Mouse (Mus musculus): ENCODE data around the gene Vtcn1. TPM values are rescaled to one million over a fixed set of nuclear protein-coding genes. Genes with fewer than 3 reads are reported as not detected.
"Not testable (repeated sequence)": the region's sequence is repeated elsewhere in the genome, so short reads cannot be mapped to it uniquely, and the experiment has no call there.

The Vtcn1 gene
- polyA plus RNA-seq, 1 experiment from 2014 or later, result 0.19 TPM

DNA sequence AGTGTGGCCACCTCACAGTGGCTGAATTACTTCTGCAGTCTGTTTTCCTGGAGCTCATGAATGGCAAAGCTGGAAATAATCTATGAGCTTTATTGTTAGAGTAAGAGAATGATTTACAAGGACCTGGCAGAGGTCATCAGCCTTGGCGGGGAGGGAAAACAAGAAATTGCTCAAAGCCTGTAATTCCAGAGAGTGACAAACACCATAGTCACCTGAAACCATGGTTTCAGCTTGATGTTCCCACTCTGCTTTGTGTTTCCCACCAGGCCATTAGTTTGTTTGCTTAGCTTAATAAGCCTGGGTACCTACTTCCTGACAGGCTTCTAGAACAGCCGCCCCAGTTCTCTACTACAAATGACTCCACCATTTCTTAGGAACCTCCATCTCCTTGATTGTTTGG, 14.8 kb upstream of the Vtcn1 start:
- Histone ChIP-seq H3K9ac (no peak overlapping the region), H3K36me3 (no peaks in the 10 kb centered on the region), H3K4me3 (no peak overlapping the region), H3K4me1 (peaks cover 8% of the 10 kb centered on the region), H3K9me3 (no peaks in the 10 kb centered on the region), H3K27me3 (replicated peaks) (no peaks in the 10 kb centered on the region), H3K27ac (replicated peaks) (no peak overlapping the region), H3K4me2 (no peak overlapping the region)
- ATAC-seq (ENCODE audit: extremely low read depth, insufficient number of reproducible peaks, low FRiP score, low TSS enrichment), result no peak
- WGBS, result 74% methylated on average over 2 of the region's 2 CpGs

- no peak overlapping the region for H3K4me3 ChIP-seq
- no peaks in the 10 kb centered on the region for H3K36me3 ChIP-seq
- 79% methylated on average over 2 of the region's 2 CpGs for WGBS
- no peaks in the 10 kb centered on the region for H3K27me3 ChIP-seq (replicated peaks)
- H3K9me3 ChIP-seq, result no peaks in the 10 kb centered on the region
- no peak for ATAC-seq (ENCODE audit: extremely low read depth, insufficient number of reproducible peaks, low FRiP score, low TSS enrichment)
- no peak overlapping the region for H3K9ac ChIP-seq
- no peaks in the 10 kb centered on the region for H3K4me1 ChIP-seq
- no peak overlapping the region for H3K27ac ChIP-seq (replicated peaks)
- H3K4me2 ChIP-seq, result no peak overlapping the region
Observed at GRCm38 (mm10) chr3:100811836-100812235, 13.4 kb upstream of the Vtcn1 start.

GRCm38 (mm10) chr3:100815490-100815889, 9.8 kb upstream of the Vtcn1 start:
- WGBS, result 42% methylated on average over 1 of the region's 1 CpGs
- not testable (repeated sequence) for ATAC-seq (ENCODE audit: extremely low read depth, insufficient number of reproducible peaks, low FRiP score, low TSS enrichment); H3K36me3 ChIP-seq; H3K27ac ChIP-seq (replicated peaks); H3K27me3 ChIP-seq (replicated peaks); H3K4me3 ChIP-seq; H3K9me3 ChIP-seq; H3K4me2 ChIP-seq; H3K4me1 ChIP-seq; H3K9ac ChIP-seq

- 74% methylated on average over 4 of the region's 4 CpGs for WGBS
Observed at GRCm38 (mm10) chr3:100818709-100819108, 6.5 kb upstream of the Vtcn1 start.

DNA sequence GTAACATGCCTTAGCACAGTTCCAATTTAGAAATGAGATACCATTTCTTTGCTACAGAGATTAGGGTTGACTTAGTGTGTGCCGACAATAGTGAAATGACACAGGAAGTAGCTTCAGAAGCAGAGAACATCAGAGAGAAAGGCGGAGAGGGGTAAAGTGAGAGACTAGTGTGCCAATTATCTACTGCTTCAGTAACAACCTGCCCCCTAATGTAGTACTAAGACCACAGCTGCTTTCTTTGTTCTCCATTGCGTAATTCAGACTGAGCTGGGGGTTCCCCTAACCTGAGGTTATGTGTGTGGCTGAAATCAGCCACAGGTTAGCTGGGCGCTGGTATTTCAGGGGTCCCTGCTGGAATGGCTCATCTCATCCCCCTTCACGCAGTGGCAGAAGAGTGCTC, 5.7 kb upstream of the Vtcn1 start:
- Histone ChIP-seq H3K9me3 (no peaks in the 10 kb centered on the region), H3K27me3 (replicated peaks) (no peaks in the 10 kb centered on the region), H3K4me1 (no peaks in the 10 kb centered on the region; the same call in 1 of the 2 replicates), H3K4me2 (no peak overlapping the region), H3K27ac (replicated peaks) (no peak overlapping the region), H3K9ac (no peak overlapping the region), H3K36me3 (no peaks in the 10 kb centered on the region), H3K4me3 (no peak overlapping the region)
- no peak for ATAC-seq (ENCODE audit: extremely low read depth, insufficient number of reproducible peaks, low FRiP score, low TSS enrichment)
- WGBS, result 89% methylated on average over 5 of the region's 5 CpGs

More at GRCm38 (mm10) chr3:100818709-100819108, 6.5 kb upstream of the Vtcn1 start:
- H3K27ac ChIP-seq (replicated peaks), result no peak overlapping the region
- no peak overlapping the region for H3K4me2 ChIP-seq
- H3K4me3 ChIP-seq, result no peak overlapping the region
- no peaks in the 10 kb centered on the region for H3K36me3 ChIP-seq
- no peak for ATAC-seq (ENCODE audit: extremely low read depth, insufficient number of reproducible peaks, low FRiP score, low TSS enrichment)
- H3K4me1 ChIP-seq, result no peaks in the 10 kb centered on the region; the same call in 1 of the 2 replicates
- H3K27me3 ChIP-seq (replicated peaks), result no peaks in the 10 kb centered on the region
- no peaks in the 10 kb centered on the region for H3K9me3 ChIP-seq
- H3K9ac ChIP-seq, result no peak overlapping the region

GRCm38 (mm10) chr3:100820852-100821251, 4.4 kb upstream of the Vtcn1 start:
- no peak overlapping the region for H3K4me3 ChIP-seq
- no peak overlapping the region for H3K9ac ChIP-seq
- no peaks in the 10 kb centered on the region for H3K36me3 ChIP-seq
- no peaks in the 10 kb centered on the region for H3K27me3 ChIP-seq (replicated peaks)
- WGBS, result 63% methylated on average over 2 of the region's 2 CpGs
- H3K27ac ChIP-seq (replicated peaks), result no peak overlapping the region
- no peak overlapping the region for H3K4me2 ChIP-seq
- peaks cover 8% of the 10 kb centered on the region for H3K4me1 ChIP-seq
- no peak for ATAC-seq (ENCODE audit: extremely low read depth, insufficient number of reproducible peaks, low FRiP score, low TSS enrichment)
- H3K9me3 ChIP-seq, result no peaks in the 10 kb centered on the region

DNA sequence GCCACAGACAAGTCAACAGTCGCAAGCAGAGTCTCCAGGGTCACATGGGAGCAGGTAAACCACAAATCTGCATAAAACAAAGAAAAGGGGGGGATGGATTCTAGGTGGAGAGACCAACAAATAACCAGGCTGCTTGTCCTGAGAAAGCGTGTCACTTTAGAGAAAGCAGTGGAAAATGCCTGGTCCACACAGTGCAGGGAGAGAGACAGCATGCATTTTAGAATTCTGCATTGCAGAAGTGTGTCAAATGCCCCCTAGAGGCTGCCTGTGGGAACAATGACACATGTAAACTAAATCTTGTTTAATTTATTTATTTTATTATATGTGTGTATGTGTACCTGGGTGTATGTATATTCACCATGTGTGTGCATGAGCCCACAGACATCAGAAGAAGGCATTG, 4.0 kb upstream of the Vtcn1 start:
- WGBS, result 47% methylated on average over 2 of the region's 2 CpGs
- no peak overlapping the region for H3K4me2 ChIP-seq
- H3K27me3 ChIP-seq (replicated peaks), result no peaks in the 10 kb centered on the region
- H3K27ac ChIP-seq (replicated peaks), result no peak overlapping the region
- H3K9ac ChIP-seq, result no peak overlapping the region
- no peak overlapping the region for H3K4me3 ChIP-seq
- no peak for ATAC-seq (ENCODE audit: extremely low read depth, insufficient number of reproducible peaks, low FRiP score, low TSS enrichment)
- H3K9me3 ChIP-seq, result no peaks in the 10 kb centered on the region
- H3K36me3 ChIP-seq, result no peaks in the 10 kb centered on the region
- peaks cover 8% of the 10 kb centered on the region for H3K4me1 ChIP-seq

- ATAC-seq (ENCODE audit: extremely low read depth, insufficient number of reproducible peaks, low FRiP score, low TSS enrichment), result no peak
Observed at GRCm38 (mm10) chr3:100843784-100844183, 18.5 kb downstream of the Vtcn1 start.

GRCm38 (mm10) chr3:100844366-100844765, 19.1 kb downstream of the Vtcn1 start:
- Histone ChIP-seq H3K27me3 (replicated peaks) (no peaks in the 10 kb centered on the region), H3K4me1 (0 out of 2 replicates have a peak, but pooled peaks cover 3% of the 10 kb centered on the region), H3K27ac (replicated peaks) (no peak overlapping the region), H3K4me3 (no peak overlapping the region), H3K9me3 (no peaks in the 10 kb centered on the region), H3K9ac (no peak overlapping the region), H3K36me3 (no peaks in the 10 kb centered on the region), H3K4me2 (no peak overlapping the region)
- no peak for ATAC-seq (ENCODE audit: extremely low read depth, insufficient number of reproducible peaks, low FRiP score, low TSS enrichment)
- 72% methylated on average over 5 of the region's 5 CpGs for WGBS

More at GRCm38 (mm10) chr3:100843784-100844183, 18.5 kb downstream of the Vtcn1 start:
- WGBS, result 65% methylated on average over 3 of the region's 3 CpGs
- Histone ChIP-seq H3K4me2 (no peak overlapping the region), H3K4me3 (no peak overlapping the region), H3K4me1 (0 out of 2 replicates have a peak, but pooled peaks cover 5% of the 10 kb centered on the region), H3K27ac (replicated peaks) (no peak overlapping the region), H3K9ac (no peak overlapping the region), H3K36me3 (no peaks in the 10 kb centered on the region), H3K9me3 (no peaks in the 10 kb centered on the region), H3K27me3 (replicated peaks) (no peaks in the 10 kb centered on the region)

GRCm38 (mm10) chr3:100848348-100848747, 23.1 kb downstream of the Vtcn1 start:
- Histone ChIP-seq H3K9me3 (no peaks in the 10 kb centered on the region), H3K27me3 (replicated peaks) (no peaks in the 10 kb centered on the region), H3K36me3 (no peaks in the 10 kb centered on the region), H3K9ac (no peak overlapping the region), H3K4me2 (no peak overlapping the region), H3K4me3 (no peak overlapping the region), H3K4me1 (no peaks in the 10 kb centered on the region), H3K27ac (replicated peaks) (no peak overlapping the region)
- 80% methylated on average over 7 of the region's 7 CpGs for WGBS
- ATAC-seq (ENCODE audit: extremely low read depth, insufficient number of reproducible peaks, low FRiP score, low TSS enrichment), result no peak

DNA sequence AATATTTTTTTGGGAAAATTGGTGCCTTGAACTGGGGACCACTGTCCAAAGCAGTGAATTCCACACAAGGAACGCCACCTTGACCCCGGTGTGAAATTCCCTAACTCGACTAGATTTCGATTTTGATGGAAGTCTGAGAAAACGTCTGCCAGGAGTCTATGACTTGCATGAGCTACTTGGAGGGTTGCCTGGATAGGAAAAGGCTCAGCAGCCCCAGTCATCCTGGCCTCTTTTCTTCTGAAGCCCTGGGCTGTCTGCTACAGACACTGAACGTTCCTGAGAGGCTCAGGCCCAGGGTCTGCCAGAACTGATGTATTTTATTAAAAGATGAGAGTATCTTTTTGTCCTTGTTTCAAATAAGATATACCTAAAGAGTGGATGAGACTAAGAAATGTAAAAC, 25.2 kb downstream of the Vtcn1 start:
- no peak overlapping the region for H3K4me2 ChIP-seq
- H3K36me3 ChIP-seq, result no peaks in the 10 kb centered on the region
- no peak overlapping the region for H3K27ac ChIP-seq (replicated peaks)
- no peak overlapping the region for H3K9ac ChIP-seq
- H3K27me3 ChIP-seq (replicated peaks), result no peaks in the 10 kb centered on the region
- H3K4me3 ChIP-seq, result no peak overlapping the region
- WGBS, result 69% methylated on average over 6 of the region's 6 CpGs
- ATAC-seq (ENCODE audit: extremely low read depth, insufficient number of reproducible peaks, low FRiP score, low TSS enrichment), result no peak
- no peaks in the 10 kb centered on the region for H3K9me3 ChIP-seq
- H3K4me1 ChIP-seq, result no peaks in the 10 kb centered on the region

DNA sequence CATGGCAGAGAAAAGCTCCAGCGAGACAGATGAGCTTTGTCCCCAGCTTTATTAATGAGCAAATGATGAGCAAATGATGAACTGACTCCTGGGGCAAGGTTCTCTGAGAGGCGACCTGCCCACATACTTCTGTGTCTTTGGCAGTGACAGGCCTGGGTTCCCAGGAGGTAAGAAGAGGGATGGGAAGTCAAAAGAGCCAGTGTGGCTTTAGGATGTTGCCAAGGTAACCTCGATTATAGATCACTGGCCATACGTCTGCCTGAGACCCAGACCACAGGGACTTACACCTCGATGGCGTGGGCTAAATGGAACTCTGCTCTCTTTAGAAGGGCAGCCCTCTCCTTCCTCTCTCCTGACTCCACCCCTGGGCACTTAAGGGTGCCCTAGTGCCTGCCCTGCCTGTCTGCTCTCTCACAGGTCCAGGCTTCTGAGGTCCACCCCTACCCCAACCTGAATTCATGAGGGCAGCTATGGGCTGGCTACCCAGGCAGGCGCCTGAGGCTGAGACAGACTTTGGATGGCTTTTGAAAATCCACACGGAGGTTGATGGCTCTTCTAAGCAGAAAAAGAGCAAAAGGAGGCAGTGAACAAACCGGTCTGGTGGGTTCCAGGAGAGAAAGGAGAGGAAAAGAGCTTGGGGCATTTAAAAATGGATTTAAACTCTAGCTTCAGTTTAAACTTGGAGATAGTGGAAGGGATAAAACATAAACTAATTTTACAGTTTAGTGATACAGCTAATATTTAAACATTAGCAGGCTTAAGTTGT, 31.0 kb downstream of the Vtcn1 start:
- H3K27ac ChIP-seq (replicated peaks), result no peak overlapping the region

More for the DNA sequence above, 31.0 kb downstream of the Vtcn1 start:
- Histone ChIP-seq H3K9me3 (no peaks in the 10 kb centered on the region), H3K4me3 (no peak overlapping the region), H3K9ac (no peak overlapping the region), H3K4me2 (no peak overlapping the region), H3K36me3 (no peaks in the 10 kb centered on the region), H3K27me3 (replicated peaks) (no peaks in the 10 kb centered on the region), H3K4me1 (peaks cover 21% of the 10 kb centered on the region)
- WGBS, result 59% methylated on average over 9 of the region's 9 CpGs
- no peak for ATAC-seq (ENCODE audit: extremely low read depth, insufficient number of reproducible peaks, low FRiP score, low TSS enrichment)
